Mouse (Mus musculus) cerebral cortex, adult 2 months (tissue): ENCODE data around the gene Gm20388.

ENCODE experiments used
- WGBS: fragments of 180-500 bp; shearing (Covaris S2); methylation state at CpG from one replicate; pipeline ENCODE4 v1.1.7; 2018; 5-methylcytosine and 5-hydroxymethylcytosine counted together

Gene Gm20388

GRCm38 (mm10) chr8:121086004-121086900, 1175.6 kb downstream of the Gm20388 start:
- 49% methylated on average over 19 of the region's 19 CpGs for WGBS

- 16% methylated on average over 8 of the region's 8 CpGs for WGBS
These were observed 1177.6 kb downstream of the Gm20388 start for GRCm38 (mm10) chr8:121088281-121088680.

GRCm38 (mm10) chr8:121088871-121089630, 1178.4 kb downstream of the Gm20388 start:
- 13% methylated on average over 40 of the region's 40 CpGs for WGBS

- 14% methylated on average over 32 of the region's 32 CpGs for WGBS
These were observed 1179.2 kb downstream of the Gm20388 start for GRCm38 (mm10) chr8:121089631-121090380.

GRCm38 (mm10) chr8:121090716-121091115, 1180.1 kb downstream of the Gm20388 start:
- WGBS = 0% methylated on average over 1 of the region's 1 CpGs

- WGBS = 32% methylated on average over 6 of the region's 6 CpGs
These were observed 1181.5 kb downstream of the Gm20388 start for GRCm38 (mm10) chr8:121092141-121092540.

- WGBS = 3% methylated on average over 16 of the region's 16 CpGs
These were observed 1182.0 kb downstream of the Gm20388 start for GRCm38 (mm10) chr8:121092627-121093026.

- WGBS = 52% methylated on average over 6 of the region's 6 CpGs
These were observed 1182.9 kb downstream of the Gm20388 start for GRCm38 (mm10) chr8:121093496-121093895.

- 57% methylated on average over 17 of the region's 17 CpGs for WGBS
These were observed 1193.6 kb downstream of the Gm20388 start for GRCm38 (mm10) chr8:121104049-121104818.

GRCm38 (mm10) chr8:121107668-121108656, 1197.3 kb downstream of the Gm20388 start, which contains the start of gene Mthfsd:
Gene Mthfsd, minus strand, starts transcription at chr8:121108392.
- WGBS = under 1% methylated on average over 75 of the region's 75 CpGs

GRCm38 (mm10) chr8:121108657-121109056, 1198.0 kb downstream of the Gm20388 start:
- WGBS = 8% methylated on average over 5 of the region's 5 CpGs

GRCm38 (mm10) chr8:121111145-121111907, 1200.7 kb downstream of the Gm20388 start:
- 56% methylated on average over 7 of the region's 7 CpGs for WGBS

GRCm38 (mm10) chr8:121113261-121113660, 1202.6 kb downstream of the Gm20388 start:
- 2% methylated on average over 21 of the region's 21 CpGs for WGBS

GRCm38 (mm10) chr8:121115136-121115535, 1204.5 kb downstream of the Gm20388 start:
- 4% methylated on average over 25 of the region's 25 CpGs for WGBS

- WGBS = 3% methylated on average over 25 of the region's 25 CpGs
These were observed 1205.3 kb downstream of the Gm20388 start, which contains the start of gene Foxc2 for GRCm38 (mm10) chr8:121115948-121116347. Gene Foxc2, plus strand, starts transcription at chr8:121116171.

- WGBS = 2% methylated on average over 55 of the region's 55 CpGs
These were observed 1206.0 kb downstream of the Gm20388 start for GRCm38 (mm10) chr8:121116591-121117185.

GRCm38 (mm10) chr8:121117186-121117651, 1206.6 kb downstream of the Gm20388 start:
- under 1% methylated on average over 60 of the region's 62 CpGs for WGBS

- 7% methylated on average over 28 of the region's 28 CpGs for WGBS
These were observed 1207.3 kb downstream of the Gm20388 start for GRCm38 (mm10) chr8:121117906-121118305.
